Mouse (Mus musculus) midbrain, embryonic 12.5 days (tissue): Measurements from ENCODE around the gene Eml3. TPM values are rescaled to one million over a fixed set of nuclear protein-coding genes. Genes with fewer than 3 reads are reported as not detected.

Experiments used
- ATAC-seq: fragments of 200-750 bp; cut with Nextera tagmentation; 2 replicates; pipeline ENCODE4 v1.8.0; 2017; ENCODE audit warnings: low read depth, moderate TSS enrichment, moderate library complexity; ENCODE audit not compliant: low FRiP score
- H3K27ac ChIP-seq: fragments of 300-500 bp; sonication (generic); replicated peaks from 2 replicates; pipeline ENCODE4 v1.5.1; 2016; ENCODE audit warnings: mild to moderate bottlenecking
- H3K27me3 ChIP-seq: fragments of 300-500 bp; sonication (generic); 2 replicates; pipeline ENCODE4 v1.6.1; 2016; ENCODE audit warnings: mild to moderate bottlenecking
- H3K36me3 ChIP-seq: fragments of 300-500 bp; sonication (generic); 2 replicates; pipeline ENCODE4 v1.6.1; 2016
- H3K4me1 ChIP-seq: fragments of 300-500 bp; sonication (generic); 2 replicates; pipeline ENCODE4 v1.6.1; 2016
- H3K4me2 ChIP-seq: fragments of 300-500 bp; sonication (generic); replicated peaks from 2 replicates; pipeline ENCODE4 v1.6.1; 2016; ENCODE audit warnings: mild to moderate bottlenecking, moderate library complexity
- H3K4me3 ChIP-seq: fragments of 300-500 bp; sonication (generic); 2 replicates; pipeline ENCODE4 v1.5.1; 2016; ENCODE audit warnings: mild to moderate bottlenecking
- H3K9ac ChIP-seq: fragments of 300-500 bp; sonication (generic); replicated peaks from 2 replicates; pipeline ENCODE4 v1.6.1; 2016; ENCODE audit warnings: mild to moderate bottlenecking, moderate library complexity
- H3K9me3 ChIP-seq: fragments of 300-500 bp; sonication (generic); 2 replicates; pipeline ENCODE4 v1.6.1; 2016; ENCODE audit warnings: mild to moderate bottlenecking
- WGBS: fragments of 180-500 bp; shearing (Covaris S2); methylation state at CpG from one replicate; pipeline ENCODE4 v1.1.7; 2016; 5-methylcytosine and 5-hydroxymethylcytosine counted together
- polyA plus RNA-seq: library from polyadenylated mRNA; unstranded; fragments of >200 nt; fragmentation: Nextera tagmentation; extraction: Ambion mirVana; gene quantifications from 2 replicates; pipeline ENCODE4 v1.2.1, GENCODE M21; 2016

The Eml3 gene
- polyA plus RNA-seq, 1 experiment from 2014 or later = 15.8 TPM

DNA sequence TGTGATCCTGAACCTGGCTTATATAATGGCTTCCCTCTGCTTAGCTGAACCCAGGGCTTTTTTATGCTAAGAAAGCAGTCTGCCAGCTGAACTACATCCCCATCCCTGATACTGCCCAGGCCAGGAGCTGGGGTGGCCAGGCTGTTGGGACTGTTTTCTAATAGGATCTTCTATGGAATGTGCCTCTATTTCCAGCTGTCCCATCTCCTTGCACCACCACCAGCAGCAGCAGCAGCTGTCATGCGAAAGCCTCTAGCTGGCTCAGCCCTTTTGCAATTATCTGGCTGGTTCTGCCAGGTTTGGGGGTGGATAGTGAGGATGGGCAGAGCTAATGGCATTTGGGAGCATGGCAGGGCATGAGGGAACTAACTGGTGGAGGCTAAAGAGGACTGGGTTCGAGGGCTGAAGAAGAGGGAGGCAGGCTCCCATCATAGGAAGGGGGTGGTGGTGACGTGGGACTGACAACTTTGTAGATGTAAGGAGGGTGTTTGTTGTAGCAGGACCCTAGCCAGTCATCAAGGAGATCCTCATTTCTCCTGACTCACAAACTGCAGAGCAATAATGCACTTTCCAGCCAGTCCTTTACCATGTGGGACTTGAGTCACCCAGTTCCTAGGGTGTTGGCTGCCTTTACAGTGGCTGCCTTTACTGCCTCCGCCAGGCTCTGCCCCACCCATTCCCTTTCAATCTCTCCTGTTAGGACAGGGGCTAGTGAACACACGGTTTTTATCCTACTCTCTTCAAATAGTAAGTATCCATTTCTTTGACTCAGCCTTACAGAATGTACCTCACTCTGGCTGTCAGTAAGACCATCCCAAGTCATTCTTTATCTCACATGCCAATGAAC, 53.2 kb downstream of the Eml3 start:
- Histone ChIP-seq H3K4me3 (no peak overlapping the region), H3K27ac (no peak overlapping the region), H3K9ac (no peak overlapping the region), H3K36me3 (peaks cover 31% of the 10 kb centered on the region), H3K4me1 (peaks cover 33% of the 10 kb centered on the region), H3K9me3 (no peaks in the 10 kb centered on the region), H3K27me3 (peaks cover 6% of the 10 kb centered on the region), H3K4me2 (no peak overlapping the region)
- WGBS = 58% methylated on average over 5 of the region's 5 CpGs
- ATAC-seq = no peak

DNA sequence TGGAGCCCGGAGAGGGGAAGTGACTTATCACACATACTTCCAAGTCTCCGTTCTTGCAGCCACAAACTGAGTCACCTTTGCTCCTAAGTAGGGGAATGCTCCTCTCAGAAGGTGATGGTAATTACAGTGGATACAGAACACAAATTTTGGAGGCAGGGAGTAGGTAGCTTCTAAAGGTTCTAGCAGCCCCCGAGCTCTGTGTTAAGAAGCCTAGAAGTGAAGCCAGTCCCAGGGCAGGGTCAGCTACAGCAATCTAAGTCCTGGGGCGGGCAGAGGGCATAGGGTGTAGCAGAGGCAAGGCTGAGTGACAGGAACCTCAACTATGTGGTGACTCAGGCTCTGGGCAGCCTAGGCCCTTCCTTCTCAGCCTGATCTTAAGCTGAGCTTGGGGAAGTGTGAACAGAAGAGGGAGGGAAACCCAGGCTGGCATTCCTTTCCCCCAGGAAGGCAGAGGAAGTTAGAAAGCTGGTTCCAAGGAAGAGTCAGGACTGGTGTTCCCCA, 53.8 kb downstream of the Eml3 start:
- 53% methylated on average over 4 of the region's 4 CpGs for WGBS
- no peak overlapping the region for H3K4me2 ChIP-seq
- H3K36me3 ChIP-seq = peaks cover 24% of the 10 kb centered on the region
- peaks cover 33% of the 10 kb centered on the region for H3K4me1 ChIP-seq
- no peak for ATAC-seq
- H3K9ac ChIP-seq = no peak overlapping the region
- no peak overlapping the region for H3K4me3 ChIP-seq
- peaks cover 12% of the 10 kb centered on the region for H3K27me3 ChIP-seq
- peak overlapping the region; percentile 52; the same call in 1 of the 2 replicates for H3K27ac ChIP-seq
- no peaks in the 10 kb centered on the region for H3K9me3 ChIP-seq

DNA sequence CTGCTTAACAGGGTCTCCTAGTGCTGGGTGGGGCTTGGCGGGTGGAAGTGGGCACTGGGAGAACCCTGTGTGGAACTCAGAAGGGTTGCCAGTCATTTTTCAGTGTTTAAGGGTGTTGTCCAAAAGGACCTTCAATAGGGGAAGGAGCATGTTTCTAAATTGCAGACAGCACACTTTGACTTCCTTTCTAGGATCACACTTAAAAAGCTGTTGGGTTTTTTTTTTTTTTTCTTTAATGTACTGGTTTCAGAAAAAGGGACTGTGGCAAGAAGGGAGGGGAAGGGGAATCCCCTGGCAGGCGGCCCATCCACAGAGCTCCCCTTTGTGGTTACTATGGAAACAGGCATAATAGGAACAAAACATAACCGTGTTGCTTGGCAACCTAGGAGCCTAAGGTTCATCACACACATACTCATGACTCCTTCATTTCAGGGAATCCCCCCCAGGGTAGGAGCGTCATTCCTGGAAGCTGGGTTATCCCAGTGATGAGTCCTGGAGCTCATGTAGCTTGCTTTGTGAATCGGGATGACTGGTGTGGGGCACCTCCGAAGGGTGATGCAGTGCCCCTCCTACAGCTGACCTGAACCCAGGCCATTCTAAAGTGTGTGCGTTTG, 55.0 kb downstream of the Eml3 start:
- no peak overlapping the region for H3K4me3 ChIP-seq
- peak; percentile 88 for ATAC-seq
- no peaks in the 10 kb centered on the region for H3K9me3 ChIP-seq
- H3K9ac ChIP-seq = 0 out of 2 replicates have a peak overlapping the region, but pooled peaks have one; percentile 34
- WGBS = 3% methylated on average over 7 of the region's 7 CpGs
- peak overlapping the region; percentile 42 for H3K4me2 ChIP-seq
- H3K27ac ChIP-seq = peak overlapping the region; percentile 68
- peaks cover 13% of the 10 kb centered on the region for H3K36me3 ChIP-seq
- peaks cover 42% of the 10 kb centered on the region for H3K4me1 ChIP-seq
- H3K27me3 ChIP-seq = peaks cover 24% of the 10 kb centered on the region

DNA sequence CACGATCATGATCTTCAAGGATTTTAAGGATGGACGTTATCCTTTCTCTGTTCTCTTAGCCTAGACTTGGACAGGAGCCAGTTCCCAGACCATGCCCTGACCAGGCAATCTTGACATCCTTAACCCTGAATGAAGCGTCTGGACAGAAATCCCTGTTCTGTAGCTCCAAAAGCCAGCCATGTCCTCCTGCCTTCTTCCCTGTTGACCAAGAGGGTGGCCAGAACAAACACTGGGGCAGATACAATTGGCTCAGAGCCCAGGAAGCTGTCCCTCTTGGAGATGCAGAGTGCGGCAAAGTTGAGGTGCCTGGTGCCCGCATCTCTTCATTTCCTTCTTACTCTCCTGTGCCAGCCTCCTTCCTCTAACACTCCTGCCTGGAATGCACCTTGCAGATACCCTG, 56.5 kb downstream of the Eml3 start:
- 77% methylated on average over 5 of the region's 5 CpGs for WGBS
- ATAC-seq = no peak
- Histone ChIP-seq H3K36me3 (0 out of 2 replicates have a peak, but pooled peaks cover 3% of the 10 kb centered on the region), H3K4me2 (no peak overlapping the region), H3K27me3 (peaks cover 39% of the 10 kb centered on the region), H3K9ac (no peak overlapping the region), H3K27ac (no peak overlapping the region), H3K4me1 (peaks cover 58% of the 10 kb centered on the region), H3K4me3 (no peak overlapping the region), H3K9me3 (no peaks in the 10 kb centered on the region)

DNA sequence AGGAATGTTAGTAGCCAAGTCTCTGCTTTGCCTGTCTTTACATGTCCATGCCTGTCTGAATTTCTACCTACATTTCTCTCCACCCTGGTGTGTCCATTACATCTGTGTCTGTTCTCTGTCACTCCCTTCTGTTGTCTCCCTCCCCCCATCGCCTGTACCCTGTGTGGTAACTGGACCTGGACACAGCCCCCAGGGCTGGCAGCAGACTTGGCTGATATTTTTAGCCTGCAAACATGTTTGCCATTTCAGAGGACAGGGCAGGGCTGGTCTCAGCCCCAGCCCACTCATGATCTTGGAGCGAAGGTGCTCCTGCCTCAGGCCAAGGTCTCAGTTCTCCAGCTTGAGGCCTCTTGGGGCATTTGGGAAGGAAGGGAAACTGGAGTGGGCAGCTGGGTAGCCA, 58.5 kb downstream of the Eml3 start:
- peaks cover 50% of the 10 kb centered on the region for H3K27me3 ChIP-seq
- 56% methylated on average over 2 of the region's 2 CpGs for WGBS

DNA sequence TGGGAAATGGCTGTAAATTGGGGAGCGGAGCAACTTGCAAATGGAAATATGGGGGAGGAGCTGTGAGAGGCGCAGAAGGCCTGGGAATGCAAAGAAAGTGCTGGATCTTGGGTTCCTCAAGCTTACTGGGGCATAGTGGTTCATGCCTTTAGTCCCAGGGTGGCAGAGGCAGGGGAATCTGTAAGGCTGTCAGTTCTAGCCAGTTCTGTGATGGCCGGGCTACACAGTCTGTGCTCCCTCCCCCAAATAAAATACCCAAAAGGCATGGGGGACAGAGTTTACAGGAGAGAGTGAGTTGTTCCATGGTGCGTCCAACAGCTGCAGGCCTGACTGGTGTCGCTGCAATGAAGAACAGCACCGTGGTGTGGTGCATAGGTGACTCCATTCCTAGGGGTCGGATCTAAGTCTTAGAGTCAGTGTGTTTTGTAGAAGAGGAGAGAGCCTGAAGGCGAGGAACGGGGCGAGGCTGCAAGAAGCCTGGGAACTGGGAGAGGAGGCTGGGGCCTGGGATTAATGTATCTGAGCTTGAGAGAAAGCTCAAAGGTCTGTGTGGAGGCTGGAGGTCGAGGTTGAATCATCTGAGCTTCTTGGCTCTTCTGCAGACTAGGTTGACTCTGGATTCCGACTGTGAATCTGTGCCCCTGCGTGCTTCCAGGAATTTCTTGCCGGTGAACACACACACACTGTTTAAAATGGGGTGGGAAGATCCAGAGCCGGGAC, 59.2 kb downstream of the Eml3 start:
- no peak for ATAC-seq
- Histone ChIP-seq H3K4me2 (peak overlapping the region; percentile 95), H3K9me3 (no peaks in the 10 kb centered on the region), H3K4me1 (peaks cover 47% of the 10 kb centered on the region), H3K36me3 (no peaks in the 10 kb centered on the region), H3K27ac (no peak overlapping the region), H3K9ac (no peak overlapping the region), H3K4me3 (peak overlapping the region; percentile 53), H3K27me3 (peaks cover 53% of the 10 kb centered on the region)
- WGBS = 13% methylated on average over 15 of the region's 15 CpGs

More for the DNA sequence above, 58.5 kb downstream of the Eml3 start:
- Histone ChIP-seq H3K9ac (no peak overlapping the region), H3K27ac (no peak overlapping the region), H3K4me1 (peaks cover 54% of the 10 kb centered on the region), H3K9me3 (no peaks in the 10 kb centered on the region), H3K4me2 (no peak overlapping the region), H3K4me3 (no peak overlapping the region), H3K36me3 (no peaks in the 10 kb centered on the region)
- no peak for ATAC-seq

DNA sequence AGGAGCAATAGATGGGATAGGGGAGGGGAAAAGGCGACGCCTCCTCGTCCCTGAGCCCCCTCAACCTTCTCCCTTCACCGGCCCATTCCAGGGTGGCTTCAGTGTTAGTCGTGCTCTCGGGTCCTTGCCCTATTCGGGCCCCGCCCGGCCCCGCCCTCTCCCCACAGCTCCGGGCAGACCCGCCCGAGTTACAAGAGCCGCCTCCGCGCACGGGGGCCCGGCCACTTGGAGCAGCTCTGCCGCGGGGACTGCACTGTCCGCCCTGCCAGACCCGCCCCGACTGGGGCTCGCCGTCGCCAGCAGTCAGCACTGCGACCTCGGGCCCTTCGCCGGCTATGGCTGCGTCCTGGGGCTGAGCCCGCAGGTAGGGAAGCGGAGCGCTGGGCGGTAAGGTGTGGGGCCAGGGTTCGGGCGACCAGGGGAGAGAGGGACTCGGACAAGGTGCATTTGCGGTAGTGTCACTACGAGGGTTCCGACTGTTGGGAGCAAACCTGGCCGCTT, 59.8 kb downstream of the Eml3 start, which contains the start of gene Ahnak:
TSS of gene Ahnak (plus strand) at position 219 of the 501 bp plus-strand sequence.
- Histone ChIP-seq H3K27me3 (peaks cover 53% of the 10 kb centered on the region), H3K4me3 (peak within 1 kb of the TSS; percentile 53), H3K9me3 (no peaks in the 10 kb centered on the region), H3K36me3 (no peaks in the 10 kb centered on the region), H3K4me1 (peaks cover 41% of the 10 kb centered on the region), H3K4me2 (peak within 1 kb of the TSS; percentile 95), H3K9ac (peak within 1 kb of the TSS; percentile 62), H3K27ac (0 out of 2 replicates have a peak within 1 kb of the TSS, but pooled peaks have one; percentile 15)
- ATAC-seq = peak; percentile 32
- WGBS = under 1% methylated on average over 40 of the region's 42 CpGs

DNA sequence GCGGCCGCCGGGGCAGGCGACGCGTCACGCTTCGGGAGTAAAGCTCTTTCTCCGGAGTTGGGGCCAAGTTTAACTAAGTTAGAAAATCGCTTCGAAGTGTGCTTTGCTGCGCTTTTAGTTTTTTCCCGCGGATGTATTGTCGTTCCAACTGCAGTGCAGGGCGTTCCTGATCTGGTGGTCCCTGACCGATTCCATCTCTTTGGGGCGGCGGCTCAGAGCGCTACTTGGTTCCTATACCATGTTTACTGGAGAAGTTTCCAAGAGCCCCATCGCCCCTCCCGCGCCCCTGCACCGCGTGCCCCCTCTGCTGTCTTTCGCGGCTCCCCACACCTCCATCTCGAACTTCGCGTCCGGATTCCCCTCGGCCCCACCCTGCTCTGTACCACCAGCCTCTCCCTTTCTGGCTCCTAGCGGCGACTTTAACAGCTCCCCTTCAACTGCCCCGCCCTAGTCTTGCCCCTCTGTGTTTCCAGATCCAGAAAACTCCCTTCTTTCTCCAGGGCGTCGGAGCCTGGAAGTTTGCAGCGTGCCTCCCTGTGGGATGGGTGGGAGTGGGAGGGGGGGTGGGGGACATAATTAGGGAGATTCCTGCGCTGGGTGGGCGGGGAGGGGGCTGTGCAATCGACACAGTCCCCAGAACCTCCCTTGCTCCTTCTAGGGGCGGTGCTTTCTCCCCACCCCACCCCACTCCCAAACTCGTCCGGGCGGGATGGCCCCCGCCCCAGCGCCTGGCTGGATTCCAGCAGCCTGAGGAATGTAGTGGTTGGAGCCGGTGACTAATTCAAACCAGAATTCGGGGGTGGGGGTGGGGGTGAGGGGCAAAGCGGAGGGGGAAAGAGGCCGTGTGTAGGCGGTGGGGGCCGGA, 60.4 kb downstream of the Eml3 start:
- peak; percentile 69 for ATAC-seq
- under 1% methylated on average over 53 of the region's 53 CpGs for WGBS
- H3K4me3 ChIP-seq = peak overlapping the region; percentile 53
- H3K36me3 ChIP-seq = no peaks in the 10 kb centered on the region
- H3K9me3 ChIP-seq = no peaks in the 10 kb centered on the region
- H3K27ac ChIP-seq = 0 out of 2 replicates have a peak overlapping the region, but pooled peaks have one; percentile 15
- H3K27me3 ChIP-seq = peaks cover 53% of the 10 kb centered on the region
- peak overlapping the region; percentile 95 for H3K4me2 ChIP-seq
- H3K4me1 ChIP-seq = peaks cover 35% of the 10 kb centered on the region
- H3K9ac ChIP-seq = peak overlapping the region; percentile 62

DNA sequence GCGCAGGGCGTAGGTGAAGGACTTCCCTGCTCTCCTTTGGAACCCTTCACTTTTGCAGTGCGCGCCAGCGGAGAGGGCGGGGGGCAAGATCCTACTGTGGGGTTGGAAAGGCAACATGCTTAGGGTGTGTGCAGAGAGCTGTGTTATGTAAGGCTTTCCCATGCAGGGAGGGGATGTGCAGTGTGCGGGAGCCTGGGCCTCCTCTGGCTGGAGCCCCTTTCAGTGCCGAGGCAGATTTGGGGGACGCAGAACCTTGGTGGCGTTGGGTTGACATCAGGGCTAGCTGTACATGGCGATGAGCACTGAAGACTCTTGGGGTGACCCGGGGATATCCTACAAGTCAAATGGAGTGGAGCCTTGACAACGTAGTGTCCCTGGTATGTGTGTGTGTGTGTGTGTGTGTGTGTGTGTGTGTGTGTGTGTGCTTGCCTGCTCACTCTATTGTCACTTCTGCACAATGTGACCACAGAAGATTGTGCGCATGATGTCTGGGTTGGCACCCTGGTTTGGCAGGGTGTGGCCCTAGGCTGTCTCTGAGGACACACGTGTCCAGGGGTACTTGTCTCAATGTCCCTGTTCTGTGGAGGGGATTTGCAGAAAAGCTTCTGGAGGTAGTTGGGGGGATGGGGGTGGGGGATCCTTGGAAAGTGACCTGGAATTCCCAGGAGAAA, 61.2 kb downstream of the Eml3 start:
- peaks cover 28% of the 10 kb centered on the region for H3K4me1 ChIP-seq
- H3K27ac ChIP-seq = no peak overlapping the region
- peak overlapping the region; percentile 53 for H3K4me3 ChIP-seq
- no peaks in the 10 kb centered on the region for H3K36me3 ChIP-seq
- H3K9ac ChIP-seq = peak overlapping the region; percentile 62
- H3K27me3 ChIP-seq = peaks cover 53% of the 10 kb centered on the region
- WGBS = 18% methylated on average over 13 of the region's 15 CpGs
- peak overlapping the region; percentile 95 for H3K4me2 ChIP-seq
- ATAC-seq = peak; percentile 53
- H3K9me3 ChIP-seq = no peaks in the 10 kb centered on the region
